Mouse (Mus musculus): Measurements from ENCODE around the gene Pclo.

DNA sequence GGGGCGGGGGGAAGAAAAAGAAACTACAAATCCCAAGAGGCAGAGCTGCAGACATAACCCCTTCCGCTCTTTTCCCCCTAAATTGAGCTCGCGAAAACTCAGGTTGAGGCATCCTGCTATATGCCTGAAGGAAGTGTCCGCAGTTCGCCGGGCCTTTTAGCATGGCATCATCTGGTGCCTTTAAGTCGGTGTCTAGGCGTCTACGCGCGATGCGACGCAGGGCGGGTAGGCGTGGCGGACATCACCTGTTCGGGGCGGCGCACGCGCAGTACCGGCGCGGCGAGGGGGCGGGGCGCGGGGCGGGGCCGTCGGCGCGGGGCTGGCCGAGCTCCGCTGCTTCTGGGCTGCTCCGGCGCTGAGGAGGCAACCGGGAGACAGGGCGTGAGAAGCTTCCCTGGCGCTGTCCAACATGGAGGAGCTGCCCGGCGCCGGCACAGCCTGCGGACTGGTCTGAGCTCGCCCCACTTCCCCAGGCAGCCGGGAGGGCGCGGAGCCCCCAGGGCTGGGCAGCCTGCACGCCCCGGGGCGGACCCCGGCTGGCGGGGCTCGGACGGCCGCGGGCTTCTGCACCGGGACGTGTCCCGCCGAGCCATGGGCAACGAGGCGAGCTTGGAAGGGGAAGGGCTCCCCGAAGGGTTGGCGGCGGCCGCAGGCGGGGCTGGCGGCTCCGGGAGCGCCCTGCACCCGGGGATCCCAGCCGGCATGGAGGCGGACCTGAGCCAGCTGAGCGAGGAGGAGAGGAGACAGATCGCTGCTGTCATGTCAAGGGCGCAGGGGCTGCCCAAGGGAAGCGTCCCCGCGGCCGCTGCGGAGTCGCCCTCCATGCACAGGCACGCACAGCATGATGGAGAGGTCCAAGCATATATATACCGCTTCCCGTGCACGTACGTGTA, at the start of gene Pclo:
- TF ChIP-seq CTCF (IDR thresholded peaks at IDR 0.05; ENCODE audit: borderline replicate concordance, insufficient read depth, low read depth, low read length) (no peak), POLR2A (IDR thresholded peaks at IDR 0.05; ENCODE audit: borderline replicate concordance, insufficient read depth, low read length) (peak; percentile 83)
